Comparison of ENCODE assay signal across 8 mouse cellular contexts in the genomic region with DNA sequence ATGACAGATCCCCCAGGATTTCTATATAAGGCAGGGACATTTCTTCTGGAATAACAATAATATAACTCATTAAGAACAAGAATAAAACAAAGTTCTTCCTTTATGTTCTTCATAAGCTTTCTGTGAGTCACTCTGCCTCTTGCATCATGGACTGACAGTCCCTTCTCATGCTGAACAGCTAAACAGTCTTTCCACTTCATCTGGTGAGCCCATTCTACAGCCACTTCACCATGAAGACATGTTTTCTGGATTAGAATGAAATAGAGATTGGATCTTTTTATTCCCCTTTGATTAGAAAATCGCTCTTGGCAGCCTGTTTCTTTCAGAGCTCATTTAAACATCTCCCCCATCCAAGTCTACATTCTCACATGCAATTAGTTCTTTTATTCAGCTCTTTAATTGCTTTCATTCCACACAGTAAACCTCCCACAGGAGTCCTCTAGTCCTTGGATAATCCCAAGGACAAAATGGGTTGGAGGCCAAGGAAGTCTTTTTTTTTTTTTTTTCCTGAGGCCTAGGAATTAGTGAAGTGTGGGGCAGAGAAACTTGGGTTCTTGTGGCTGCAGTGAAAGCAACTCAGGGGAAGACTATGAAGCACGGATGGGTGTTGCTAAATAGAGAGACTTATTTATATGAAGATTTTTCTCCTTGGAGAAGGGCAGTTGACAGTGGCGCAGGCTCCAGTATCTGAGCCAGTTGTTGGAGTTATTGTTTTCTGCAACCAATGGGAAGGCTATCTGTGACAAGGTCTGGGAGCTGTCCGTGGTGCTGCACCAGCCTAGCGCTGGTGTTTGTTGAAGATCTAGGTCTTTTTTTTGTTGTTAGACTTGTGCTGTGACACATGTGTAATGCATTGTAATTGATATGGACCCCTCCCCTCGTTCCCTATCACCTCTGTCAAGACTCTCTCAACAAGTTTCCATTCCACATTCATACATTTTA.
A peak's percentile ranks its signal among the peaks of the same experiment; 100 is the strongest.
DNase-seq lines count a peak whose midpoint lies in the region; TF ChIP-seq lines count a peak whose summit lies in the region.

No protein-coding gene starts in this region.

- no peaks in the 10 kb centered on the region for H3K27me3 ChIP-seq in heart, embryonic 10.5 days (ENCODE audit: insufficient read depth, poor library complexity, severe bottlenecking)

- H3K9me3 ChIP-seq in heart, embryonic 10.5 days, result no peaks in the 10 kb centered on the region
- H3K9me3 ChIP-seq in ES-E14 (ENCODE audit: control insufficient read depth, insufficient read depth, low read depth, low read length), result no peaks in the 10 kb centered on the region

- H3K9ac ChIP-seq in ES-E14 (ENCODE audit: insufficient read depth, low read depth, low read length, poor library complexity, severe bottlenecking), result no peak overlapping the region

- 27% methylated on average over 6 of the region's 6 CpGs for WGBS in heart, embryonic 10.5 days

- DNase-seq in heart, postnatal 14 days, result peak; percentile 58 to 67
- no peak for DNase-seq in heart, embryonic 10.5 days (ENCODE audit: low spot score)
- DNase-seq in ES-E14 (ENCODE audit: low read depth, low spot score), result peak; percentile 66
- DNase-seq in embryo, embryonic 11.5 days (ENCODE audit: low read depth, low spot score), result peak; percentile 65
- DNase-seq in lung, postnatal 36 days, result peak; percentile 21
- DNase-seq in spleen, adult 12 weeks (ENCODE audit: low spot score), result no peak
- no peak for DNase-seq in layer of hippocampus, postnatal 10 days (ENCODE audit: low spot score in 2 of 2)
- DNase-seq in cerebellum, adult 18-20 months, result no peak

- no peak overlapping the region for H3K4me3 ChIP-seq in heart, embryonic 10.5 days
- no peak overlapping the region for H3K4me3 ChIP-seq in ES-E14 (ENCODE audit: insufficient read depth in 1 of 2, low read depth in 1 of 2, low read length in 2 of 2, poor library complexity in 1 of 2, severe bottlenecking in 1 of 2)

- no peak overlapping the region for H3K27ac ChIP-seq in heart, embryonic 10.5 days
- no peak overlapping the region for H3K27ac ChIP-seq in ES-E14 (ENCODE audit: insufficient read depth, low read depth, low read length, poor library complexity, severe bottlenecking)

- in situ Hi-C loops in ES-E14 (cut with MboI; ENCODE audit: low sequenced_read_pairs in 2 of 2, unreplicated experiment in 2 of 2), result no loop called here

- no peaks in the 10 kb centered on the region for H3K4me1 ChIP-seq in heart, embryonic 10.5 days
- no peaks in the 10 kb centered on the region for H3K4me1 ChIP-seq in ES-E14 (ENCODE audit: control insufficient read depth in 2 of 2, insufficient read depth in 2 of 2, low read length in 2 of 2, poor library complexity in 1 of 2)

- intact Hi-C loops in heart, postnatal 14 days (cut with DNase I), result no loop called here

- no peaks in the 10 kb centered on the region for H3K36me3 ChIP-seq in heart, embryonic 10.5 days
- no peaks in the 10 kb centered on the region for H3K36me3 ChIP-seq in ES-E14 (ENCODE audit: control insufficient read depth, insufficient read depth, low read length, poor library complexity, severe bottlenecking)

TF ChIP-seq in ES-E14, 5 proteins besides CTCF, POLR2A, EP300 and RAD21:
- TF ChIP-seq HCFC1 (IDR thresholded peaks at IDR 0.05; ENCODE audit: borderline replicate concordance, insufficient read depth, low read length) (no peak), MAFK (IDR thresholded peaks at IDR 0.05; ENCODE audit: insufficient read depth, low read depth, low read length) (no peak), CHD2 (IDR thresholded peaks at IDR 0.05; ENCODE audit: low read depth, low read length) (no peak), ZNF384 (IDR thresholded peaks at IDR 0.05; ENCODE audit: low read depth, low read length) (no peak)
TF ChIP-seq in ES-E14: peak in this region for 0.

Comparison
In these comparisons a context has a peak if more than half of its experiments do, and no peak if none do; other contexts are left out.
1. DNase-seq: peak in heart, postnatal 14 days (2 of 2), ES-E14 (single experiment), embryo, embryonic 11.5 days (single experiment) and lung, postnatal 36 days (single experiment); none in heart, embryonic 10.5 days (single experiment), spleen, adult 12 weeks (single experiment), layer of hippocampus, postnatal 10 days (0 of 2) and cerebellum, adult 18-20 months (0 of 2).